Mouse (Mus musculus): ENCODE measurements around the gene Gpbp1.

DNA sequence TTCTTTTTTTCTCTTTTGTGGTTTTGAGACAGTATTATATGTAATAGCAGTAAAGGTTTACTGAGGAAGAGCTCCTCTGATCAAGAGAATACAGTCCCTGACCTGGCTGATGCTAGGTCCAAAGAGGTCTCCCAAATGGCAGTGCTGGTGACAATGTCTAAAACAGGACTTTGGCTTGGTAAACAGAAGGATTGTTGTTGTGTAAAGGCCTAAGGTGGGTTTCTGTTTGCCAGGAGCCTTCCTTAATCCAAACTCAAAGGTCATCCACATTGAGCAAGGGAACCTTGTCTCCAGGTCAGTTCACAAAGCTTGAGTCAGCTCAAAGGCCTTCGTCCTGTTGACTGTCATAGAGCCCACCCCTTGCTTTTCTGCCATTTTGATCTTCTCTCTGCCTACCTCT lies 41.8 kb upstream of the Gpbp1 start:
- no peak for TF ChIP-seq CTCF (IDR thresholded peaks at IDR 0.05; ENCODE audit: borderline replicate concordance, insufficient read depth, low read length)
- no peak for TF ChIP-seq POLR2A (IDR thresholded peaks at IDR 0.05; ENCODE audit: low read depth, low read length)

Measured in embryonic fibroblast, embryonic 13.5 days (primary cell).